Mouse (Mus musculus) thymus, postnatal 36 days (tissue): ENCODE results near the gene Fam71d.

Source experiments
- DNase-seq, 2 experiments: peaks; one replicate each; pipeline ENCODE4 v3.0.0; 2022; ENCODE audit warnings: mixed read lengths in 2 of 2

Gene Fam71d

GRCm38 (mm10) chr12:78777916-78778315 is 86.6 kb downstream of the Fam71d start:
- no peak for DNase-seq

GRCm38 (mm10) chr12:78778423-78779067 is 87.2 kb downstream of the Fam71d start:
- no peak for DNase-seq
